Mouse (Mus musculus) liver, adult 2 months (tissue): ENCODE measurements around the gene Lep.

Experiments
- CTCF ChIP-seq: fragments of 200-500 bp; IDR thresholded peaks from 2 replicates; pipeline ENCODE4 v1.5.1; 2011; ENCODE audit warnings: low read depth, low read length, control low read depth
- POLR2A ChIP-seq: fragments of 200-500 bp; IDR thresholded peaks from 2 replicates; pipeline ENCODE4 v1.6.1; 2011; ENCODE audit warnings: low read length, control low read depth; ENCODE audit not compliant: insufficient read depth; ENCODE audit errors: extremely low read depth

- TF ChIP-seq CTCF (no peak), POLR2A (no peak)
Measured at GRCm38 (mm10) chr6:29019756-29020720, 40.0 kb upstream of the Lep start.
